Mouse (Mus musculus): ENCODE results near the gene Dbf4. TPM values are rescaled to one million over a fixed set of nuclear protein-coding genes. Genes with fewer than 3 reads are reported as not detected.
A peak's percentile ranks its signal among the peaks of the same experiment; 100 is the strongest.

The Dbf4 gene
- total and polyA plus RNA-seq, 3 experiments = 53.9 to 71.4 TPM; not detected in 1

- Histone ChIP-seq H3K4me1 (ENCODE audit: control insufficient read depth in 1 of 2, insufficient read depth in 2 of 2, low read length in 2 of 2) (peaks cover 0 to 12% of the 10 kb centered on the region in 2 experiments; a peak in 3 of 4 replicates), H3K9me3 (replicated peaks; ENCODE audit: insufficient read depth, low read length) (no peaks in the 10 kb centered on the region), H3K36me3 (ENCODE audit: control insufficient read depth in 1 of 2, insufficient read depth in 2 of 2, low read length in 2 of 2) (peaks cover 0 to 10% of the 10 kb centered on the region in 2 experiments; a peak in 2 of 4 replicates), H3K27me3 (ENCODE audit: control insufficient read depth in 1 of 2, insufficient read depth in 2 of 2, low read length in 2 of 2) (no peaks in the 10 kb centered on the region), H3K79me2 (ENCODE audit: control insufficient read depth, insufficient read depth, low read length, poor library complexity) (no peaks in the 10 kb centered on the region), H3K9ac (ENCODE audit: control insufficient read depth, low read depth, low read length, poor library complexity, severe bottlenecking) (peak overlapping the region; percentile 60), H3K27ac (ENCODE audit: control insufficient read depth, low read depth, low read length) (no peak overlapping the region), H3K4me3 (ENCODE audit: control insufficient read depth in 1 of 2, insufficient read depth in 1 of 2, low read depth in 2 of 2, low read length in 2 of 2) (peak overlapping the region; percentile 57 to 75)
- no peak for DNase-seq (ENCODE audit: low read depth, low spot score)
- TF ChIP-seq MAZ (IDR thresholded peaks at IDR 0.05; ENCODE audit: low read depth, low read length) (no peak), NELFE (IDR thresholded peaks at IDR 0.05; ENCODE audit: low read depth, low read length) (no peak)
Observed at GRCm38 (mm10) chr5:8366771-8367613, 55.5 kb downstream of the Dbf4 start.

GRCm38 (mm10) chr5:8362361-8362760 is 60.2 kb downstream of the Dbf4 start:
- Histone ChIP-seq H3K4me3 (ENCODE audit: control insufficient read depth in 1 of 2, insufficient read depth in 1 of 2, low read depth in 2 of 2, low read length in 2 of 2) (no peak overlapping the region), H3K79me2 (ENCODE audit: control insufficient read depth, insufficient read depth, low read length, poor library complexity) (no peaks in the 10 kb centered on the region), H3K27me3 (ENCODE audit: control insufficient read depth in 1 of 2, insufficient read depth in 2 of 2, low read length in 2 of 2) (no peaks in the 10 kb centered on the region), H3K36me3 (ENCODE audit: control insufficient read depth in 1 of 2, insufficient read depth in 2 of 2, low read length in 2 of 2) (peaks cover 0 to 3% of the 10 kb centered on the region in 2 experiments; a peak in 2 of 4 replicates), H3K4me1 (ENCODE audit: control insufficient read depth in 1 of 2, insufficient read depth in 2 of 2, low read length in 2 of 2) (peaks cover 0 to 5% of the 10 kb centered on the region in 2 experiments; a peak in 1 of 4 replicates), H3K27ac (ENCODE audit: control insufficient read depth, low read depth, low read length) (no peak overlapping the region), H3K9ac (ENCODE audit: control insufficient read depth, low read depth, low read length, poor library complexity, severe bottlenecking) (no peak overlapping the region), H3K9me3 (replicated peaks; ENCODE audit: insufficient read depth, low read length) (no peaks in the 10 kb centered on the region)
- peak; percentile 51 for DNase-seq (ENCODE audit: low read depth, low spot score)
- TF ChIP-seq KAT2A (conservative IDR thresholded peaks at IDR 0.05; ENCODE audit: low read depth, low read length) = no peak
- TF ChIP-seq CTCF (IDR thresholded peaks at IDR 0.05 in 2 of 3, conservative IDR thresholded peaks at IDR 0.05 in 1 of 3; ENCODE audit: control insufficient read depth in 1 of 3, insufficient read depth in 1 of 3, low read depth in 2 of 3, low read length in 3 of 3, poor library complexity in 1 of 3, severe bottlenecking in 1 of 3) = peak; percentile 25 to 47 (median 32); a peak in 5 of 6 replicates
- TF ChIP-seq TCF12 (IDR thresholded peaks at IDR 0.05; ENCODE audit: low read depth, low read length) = no peak
- no peak for TF ChIP-seq RCOR1 (IDR thresholded peaks at IDR 0.05; ENCODE audit: low read depth, low read length)
- peak; percentile 23; the same call in 1 of the 2 replicates for TF ChIP-seq ZNF384 (IDR thresholded peaks at IDR 0.05; ENCODE audit: low read depth, low read length)

- H3K9ac ChIP-seq (ENCODE audit: control insufficient read depth, low read depth, low read length, poor library complexity, severe bottlenecking) = no peak overlapping the region
- H3K27ac ChIP-seq (ENCODE audit: control insufficient read depth, low read depth, low read length) = no peak overlapping the region
Observed at GRCm38 (mm10) chr5:8357677-8358076, 64.8 kb downstream of the Dbf4 start.

More at GRCm38 (mm10) chr5:8357677-8358076, 64.8 kb downstream of the Dbf4 start:
- H3K36me3 ChIP-seq (ENCODE audit: control insufficient read depth in 1 of 2, insufficient read depth in 2 of 2, low read length in 2 of 2) = no peaks in the 10 kb centered on the region
- H3K4me1 ChIP-seq (ENCODE audit: control insufficient read depth in 1 of 2, insufficient read depth in 2 of 2, low read length in 2 of 2) = no peaks in the 10 kb centered on the region
- no peak for DNase-seq (ENCODE audit: low read depth, low spot score)
- no peaks in the 10 kb centered on the region for H3K79me2 ChIP-seq (ENCODE audit: control insufficient read depth, insufficient read depth, low read length, poor library complexity)
- no peak for TF ChIP-seq MYC (IDR thresholded peaks at IDR 0.05; ENCODE audit: low read depth, low read length)
- TF ChIP-seq TAL1 (IDR thresholded peaks at IDR 0.05; ENCODE audit: low read length) = no peak
- no peak for TF ChIP-seq CHD1 (IDR thresholded peaks at IDR 0.05; ENCODE audit: low read depth, low read length)
- TF ChIP-seq MAFK (IDR thresholded peaks at IDR 0.05; ENCODE audit: borderline replicate concordance, low read depth, low read length) = no peak
- no peak overlapping the region for H3K4me3 ChIP-seq (ENCODE audit: control insufficient read depth in 1 of 2, insufficient read depth in 1 of 2, low read depth in 2 of 2, low read length in 2 of 2)
- no peaks in the 10 kb centered on the region for H3K9me3 ChIP-seq (replicated peaks; ENCODE audit: insufficient read depth, low read length)
- H3K27me3 ChIP-seq (ENCODE audit: control insufficient read depth in 1 of 2, insufficient read depth in 2 of 2, low read length in 2 of 2) = no peaks in the 10 kb centered on the region

Data from MEL (cell line).